Mouse (Mus musculus): ENCODE measurements around the gene Gcnt1. TPM values are rescaled to one million over a fixed set of nuclear protein-coding genes. Genes with fewer than 3 reads are reported as not detected.
A peak's percentile ranks its signal among the peaks of the same experiment; 100 is the strongest.

Gene Gcnt1
- polyA plus RNA-seq, 1 experiment from 2014 or later: 5.2 TPM

GRCm38 (mm10) chr19:17366364-17367090, 6.1 kb downstream of the Gcnt1 start:
- Histone ChIP-seq H3K4me2 (replicated peaks) (no peak overlapping the region), H3K36me3 (no peaks in the 10 kb centered on the region), H3K9me3 (replicated peaks) (no peaks in the 10 kb centered on the region), H3K27ac (replicated peaks) (no peak overlapping the region), H3K4me3 (replicated peaks) (no peak overlapping the region), H3K4me1 (no peaks in the 10 kb centered on the region), H3K9ac (no peak overlapping the region), H3K27me3 (no peaks in the 10 kb centered on the region)
- WGBS: 94% methylated on average over 8 of the region's 8 CpGs
- no peak for ATAC-seq (ENCODE audit: insufficient number of reproducible peaks, low FRiP score, low TSS enrichment, low read depth)

GRCm38 (mm10) chr19:17364741-17365140, 7.9 kb downstream of the Gcnt1 start:
- whole genome bisulfite sequencing: 38% methylated on average over 3 of the region's 3 CpGs
- Histone ChIP-seq H3K36me3 (no peaks in the 10 kb centered on the region), H3K4me3 (replicated peaks) (no peak overlapping the region), H3K4me1 (no peaks in the 10 kb centered on the region), H3K27me3 (no peaks in the 10 kb centered on the region), H3K9ac (no peak overlapping the region), H3K4me2 (replicated peaks) (no peak overlapping the region), H3K9me3 (replicated peaks) (no peaks in the 10 kb centered on the region), H3K27ac (replicated peaks) (no peak overlapping the region)
- ATAC-seq (ENCODE audit: insufficient number of reproducible peaks, low FRiP score, low TSS enrichment, low read depth): no peak

GRCm38 (mm10) chr19:17361181-17361580, 11.5 kb downstream of the Gcnt1 start:
- Histone ChIP-seq H3K4me2 (replicated peaks) (no peak overlapping the region), H3K9ac (no peak overlapping the region), H3K27me3 (peaks cover 3% of the 10 kb centered on the region; the same call in 1 of the 2 replicates), H3K27ac (replicated peaks) (no peak overlapping the region), H3K36me3 (no peaks in the 10 kb centered on the region), H3K4me1 (0 out of 2 replicates have a peak, but pooled peaks cover 3% of the 10 kb centered on the region), H3K4me3 (replicated peaks) (no peak overlapping the region), H3K9me3 (replicated peaks) (no peaks in the 10 kb centered on the region)
- ATAC-seq (ENCODE audit: insufficient number of reproducible peaks, low FRiP score, low TSS enrichment, low read depth): no peak
- 75% methylated on average over 2 of the region's 2 CpGs for WGBS

- no peak for ATAC-seq (ENCODE audit: insufficient number of reproducible peaks, low FRiP score, low TSS enrichment, low read depth)
- 72% methylated on average over 14 of the region's 14 CpGs for WGBS
- Histone ChIP-seq H3K27me3 (peaks cover 3% of the 10 kb centered on the region; the same call in 1 of the 2 replicates), H3K9me3 (replicated peaks) (no peaks in the 10 kb centered on the region), H3K4me3 (replicated peaks) (no peak overlapping the region), H3K27ac (replicated peaks) (no peak overlapping the region), H3K4me1 (0 out of 2 replicates have a peak, but pooled peaks cover 3% of the 10 kb centered on the region), H3K4me2 (replicated peaks) (no peak overlapping the region), H3K9ac (no peak overlapping the region), H3K36me3 (no peaks in the 10 kb centered on the region)
Observed at GRCm38 (mm10) chr19:17359315-17359890, 13.2 kb downstream of the Gcnt1 start.

- no peaks in the 10 kb centered on the region for H3K36me3 ChIP-seq
- H3K4me2 ChIP-seq (replicated peaks): no peak overlapping the region
- no peaks in the 10 kb centered on the region for H3K9me3 ChIP-seq (replicated peaks)
- ATAC-seq (ENCODE audit: insufficient number of reproducible peaks, low FRiP score, low TSS enrichment, low read depth): no peak
- H3K4me1 ChIP-seq: 0 out of 2 replicates have a peak, but pooled peaks cover 3% of the 10 kb centered on the region
- peaks cover 3% of the 10 kb centered on the region; the same call in 1 of the 2 replicates for H3K27me3 ChIP-seq
- no peak overlapping the region for H3K9ac ChIP-seq
- 60% methylated on average over 3 of the region's 3 CpGs for WGBS
- H3K27ac ChIP-seq (replicated peaks): no peak overlapping the region
- H3K4me3 ChIP-seq (replicated peaks): no peak overlapping the region
Observed at GRCm38 (mm10) chr19:17357391-17357790, 15.3 kb downstream of the Gcnt1 start.

GRCm38 (mm10) chr19:17356932-17357331, 15.7 kb downstream of the Gcnt1 start:
- peaks cover 3% of the 10 kb centered on the region; the same call in 1 of the 2 replicates for H3K27me3 ChIP-seq
- H3K4me1 ChIP-seq: 0 out of 2 replicates have a peak, but pooled peaks cover 3% of the 10 kb centered on the region
- 0 out of 2 replicates have a peak overlapping the region, but pooled peaks have one; percentile 79 for H3K4me2 ChIP-seq (replicated peaks)
- no peak for ATAC-seq (ENCODE audit: insufficient number of reproducible peaks, low FRiP score, low TSS enrichment, low read depth)
- H3K9me3 ChIP-seq (replicated peaks): no peaks in the 10 kb centered on the region
- H3K9ac ChIP-seq: no peak overlapping the region
- 70% methylated on average over 6 of the region's 6 CpGs for WGBS
- H3K36me3 ChIP-seq: no peaks in the 10 kb centered on the region
- H3K4me3 ChIP-seq (replicated peaks): peak overlapping the region; percentile 49
- H3K27ac ChIP-seq (replicated peaks): no peak overlapping the region

GRCm38 (mm10) chr19:17355950-17356867, 16.4 kb downstream of the Gcnt1 start:
- Histone ChIP-seq H3K27ac (replicated peaks) (no peak overlapping the region), H3K9me3 (replicated peaks) (no peaks in the 10 kb centered on the region)
- WGBS: 3% methylated on average over 50 of the region's 50 CpGs

GRCm38 (mm10) chr19:17355361-17355760, 17.3 kb downstream of the Gcnt1 start:
- WGBS: 31% methylated on average over 4 of the region's 4 CpGs
- no peak overlapping the region for H3K9ac ChIP-seq

More at GRCm38 (mm10) chr19:17355950-17356867, 16.4 kb downstream of the Gcnt1 start:
- Histone ChIP-seq H3K4me3 (replicated peaks) (peak overlapping the region; percentile 49), H3K4me1 (0 out of 2 replicates have a peak, but pooled peaks cover 3% of the 10 kb centered on the region), H3K4me2 (replicated peaks) (peak overlapping the region; percentile 79), H3K27me3 (peaks cover 3% of the 10 kb centered on the region; the same call in 1 of the 2 replicates), H3K9ac (0 out of 2 replicates have a peak overlapping the region, but pooled peaks have one; percentile 29), H3K36me3 (no peaks in the 10 kb centered on the region)
- ATAC-seq (ENCODE audit: insufficient number of reproducible peaks, low FRiP score, low TSS enrichment, low read depth): peak; percentile 87

GRCm38 (mm10) chr19:17354797-17355196, 17.8 kb downstream of the Gcnt1 start:
- Histone ChIP-seq H3K36me3 (no peaks in the 10 kb centered on the region), H3K4me2 (replicated peaks) (no peak overlapping the region), H3K9ac (no peak overlapping the region), H3K4me1 (0 out of 2 replicates have a peak, but pooled peaks cover 3% of the 10 kb centered on the region), H3K4me3 (replicated peaks) (no peak overlapping the region), H3K27ac (replicated peaks) (no peak overlapping the region), H3K27me3 (peaks cover 3% of the 10 kb centered on the region; the same call in 1 of the 2 replicates), H3K9me3 (replicated peaks) (no peaks in the 10 kb centered on the region)
- ATAC-seq (ENCODE audit: insufficient number of reproducible peaks, low FRiP score, low TSS enrichment, low read depth): no peak
- WGBS: 44% methylated on average over 4 of the region's 4 CpGs

More at GRCm38 (mm10) chr19:17355361-17355760, 17.3 kb downstream of the Gcnt1 start:
- no peak overlapping the region for H3K27ac ChIP-seq (replicated peaks)
- H3K4me3 ChIP-seq (replicated peaks): peak overlapping the region; percentile 49
- H3K27me3 ChIP-seq: peaks cover 3% of the 10 kb centered on the region; the same call in 1 of the 2 replicates
- H3K9me3 ChIP-seq (replicated peaks): no peaks in the 10 kb centered on the region
- no peak for ATAC-seq (ENCODE audit: insufficient number of reproducible peaks, low FRiP score, low TSS enrichment, low read depth)
- H3K4me1 ChIP-seq: 0 out of 2 replicates have a peak, but pooled peaks cover 3% of the 10 kb centered on the region
- peak overlapping the region; percentile 79; the same call in 1 of the 2 replicates for H3K4me2 ChIP-seq (replicated peaks)
- H3K36me3 ChIP-seq: no peaks in the 10 kb centered on the region

- Histone ChIP-seq H3K4me3 (replicated peaks) (no peak overlapping the region), H3K27me3 (peaks cover 3% of the 10 kb centered on the region; the same call in 1 of the 2 replicates), H3K9ac (no peak overlapping the region), H3K4me1 (0 out of 2 replicates have a peak, but pooled peaks cover 3% of the 10 kb centered on the region), H3K27ac (replicated peaks) (no peak overlapping the region), H3K4me2 (replicated peaks) (no peak overlapping the region), H3K36me3 (no peaks in the 10 kb centered on the region), H3K9me3 (replicated peaks) (no peaks in the 10 kb centered on the region)
- no peak for ATAC-seq (ENCODE audit: insufficient number of reproducible peaks, low FRiP score, low TSS enrichment, low read depth)
- WGBS: 75% methylated on average over 4 of the region's 4 CpGs
Observed at GRCm38 (mm10) chr19:17354362-17354761, 18.3 kb downstream of the Gcnt1 start.
